Mouse (Mus musculus) ES-E14 (cell line): ENCODE results near the gene Kmt5c. TPM values are rescaled to one million over a fixed set of nuclear protein-coding genes. Genes with fewer than 3 reads are reported as not detected.

ENCODE experiments used
- DNase-seq: peaks from one replicate; pipeline ENCODE4 v3.0.0-alpha.2; 2013; ENCODE audit warnings: low read depth, low spot score
- H3K27ac ChIP-seq: 2 replicates; pipeline ENCODE4 v1.5.1; 2012; ENCODE audit warnings: low read depth, mild to moderate bottlenecking, low read length, moderate library complexity, mixed read lengths; ENCODE audit not compliant: poor library complexity, insufficient read depth, severe bottlenecking
- H3K36me3 ChIP-seq: 2 replicates; pipeline ENCODE4 v1.6.1; 2012; ENCODE audit warnings: mild to moderate bottlenecking, low read length, moderate library complexity, mixed read lengths; ENCODE audit not compliant: control insufficient read depth, poor library complexity, insufficient read depth, severe bottlenecking
- H3K4me1 ChIP-seq, 2 experiments: fragments of 150-350 bp in 1 of 2; sonication (generic) in 1 of 2; 2 replicates each; pipeline ENCODE4 v1.6.1; 2012; ENCODE audit warnings: low read length in 2 of 2, mild to moderate bottlenecking in 1 of 2, mixed read lengths in 1 of 2; ENCODE audit not compliant: control insufficient read depth in 2 of 2, insufficient read depth in 2 of 2, poor library complexity in 1 of 2
- H3K4me3 ChIP-seq, 2 experiments: fragments of 150-350 bp in 1 of 2; sonication (generic) in 1 of 2; 2 replicates each; pipeline ENCODE4 v1.5.1; 2012; ENCODE audit warnings: low read length in 2 of 2, low read depth in 1 of 2, mild to moderate bottlenecking in 1 of 2, mixed read lengths in 1 of 2; ENCODE audit not compliant: insufficient read depth in 1 of 2, poor library complexity in 1 of 2, severe bottlenecking in 1 of 2
- H3K9ac ChIP-seq: 2 replicates; pipeline ENCODE4 v1.6.1; 2012; ENCODE audit warnings: low read depth, mild to moderate bottlenecking, low read length, mixed read lengths; ENCODE audit not compliant: poor library complexity, insufficient read depth, severe bottlenecking
- H3K9me3 ChIP-seq: fragments of 150-350 bp; sonication (generic); 2 replicates; pipeline ENCODE4 v1.6.1; 2012; ENCODE audit warnings: low read depth, mild to moderate bottlenecking, low read length; ENCODE audit not compliant: control insufficient read depth, insufficient read depth
- CHD2 ChIP-seq: IDR thresholded peaks from 2 replicates; pipeline ENCODE4 v1.6.1; 2014; ENCODE audit warnings: mild to moderate bottlenecking, low read depth, low read length, inconsistent platforms
- HCFC1 ChIP-seq: IDR thresholded peaks from 2 replicates; pipeline ENCODE4 v1.6.1; 2012; ENCODE audit warnings: low read length, inconsistent platforms, borderline replicate concordance; ENCODE audit not compliant: insufficient read depth
- MAFK ChIP-seq: IDR thresholded peaks from 2 replicates; pipeline ENCODE4 v1.6.1; 2014; ENCODE audit warnings: mild to moderate bottlenecking, low read depth, low read length, inconsistent platforms; ENCODE audit not compliant: insufficient read depth
- ZC3H11A ChIP-seq: IDR thresholded peaks from 2 replicates; pipeline ENCODE4 v1.6.1; 2012; ENCODE audit warnings: low read depth, mild to moderate bottlenecking, inconsistent platforms, low read length, borderline replicate concordance
- ZNF384 ChIP-seq: IDR thresholded peaks from 2 replicates; pipeline ENCODE4 v1.6.1; 2012; ENCODE audit warnings: low read depth, low read length, inconsistent platforms
- in situ Hi-C, 2 experiments: fragments of 600-800 bp; cut with MboI; formaldehyde crosslinking; loops; one replicate each; pipeline ENCODE4 v1.15.1; 2025; ENCODE audit warnings: low sequenced_read_pairs in 2 of 2, inconsistent platforms in 1 of 2; ENCODE audit not compliant: unreplicated experiment in 2 of 2
- total RNA-seq: library from RNA; depleted of rRNA; stranded (reverse); fragments of 300-350 nt; gene quantifications from 2 replicates; pipeline ENCODE4 v1.2.3, GENCODE M21; 2012

Kmt5c gene
- total RNA-seq, 1 experiment, result 68.4 TPM

DNA sequence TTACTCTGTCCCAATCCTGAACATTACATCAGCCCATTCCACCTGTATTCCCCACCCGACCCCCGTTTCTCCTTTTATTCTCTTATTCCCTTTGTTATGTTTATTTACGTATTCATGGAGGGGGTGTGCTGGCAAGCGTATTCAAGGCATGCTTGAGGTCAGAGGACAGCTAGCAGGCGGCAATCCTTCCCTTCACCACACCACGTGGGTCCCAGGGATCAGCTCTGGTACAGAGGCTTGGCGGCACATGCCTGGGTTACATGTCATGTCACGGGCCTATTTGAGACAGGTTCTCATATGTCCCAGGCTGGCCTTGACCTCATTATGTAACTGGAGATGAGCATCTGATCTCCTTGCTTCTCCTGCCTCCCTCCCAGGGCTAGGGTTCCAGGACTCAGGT, 37.6 kb upstream of the Kmt5c start:
- H3K27ac ChIP-seq, result peak overlapping the region; percentile 90
- no peak for DNase-seq
- H3K9me3 ChIP-seq, result no peaks in the 10 kb centered on the region
- peaks cover 17% of the 10 kb centered on the region in 2 experiments for H3K4me1 ChIP-seq
- in situ Hi-C loops, result no loop called here
- H3K9ac ChIP-seq, result peak overlapping the region; percentile 50; the same call in 1 of the 2 replicates
- 0 out of 4 replicates have a peak overlapping the region, but pooled peaks of 1 of the 2 experiments have one; percentile 0 for H3K4me3 ChIP-seq
- H3K36me3 ChIP-seq, result peaks cover 4% of the 10 kb centered on the region; the same call in 1 of the 2 replicates
- no peak for TF ChIP-seq CHD2
- no peak for TF ChIP-seq MAFK
- TF ChIP-seq HCFC1, result 0 out of 2 replicates have a peak, but pooled peaks have one; percentile 39

DNA sequence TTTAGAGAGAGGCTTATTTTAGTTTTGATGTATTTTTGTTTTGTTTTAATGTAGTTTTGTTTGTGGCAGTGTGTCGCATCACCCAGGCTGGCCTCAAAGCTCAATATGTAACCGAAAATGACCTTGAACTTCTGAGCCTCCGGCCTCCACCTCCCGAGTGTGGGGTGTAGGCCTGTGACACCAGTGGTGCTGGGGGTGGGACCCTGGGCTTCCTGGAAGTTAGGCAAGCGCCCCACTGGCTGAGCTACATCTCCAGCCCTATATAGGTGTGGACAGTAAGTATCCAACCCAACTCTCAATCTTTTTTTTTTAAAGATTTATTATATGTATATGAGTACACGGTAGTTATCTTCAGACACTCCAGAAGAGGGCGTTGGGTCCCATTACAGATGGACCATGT, 36.7 kb upstream of the Kmt5c start:
- peak overlapping the region; percentile 72; the same call in 1 of the 2 replicates for H3K27ac ChIP-seq

DNA sequence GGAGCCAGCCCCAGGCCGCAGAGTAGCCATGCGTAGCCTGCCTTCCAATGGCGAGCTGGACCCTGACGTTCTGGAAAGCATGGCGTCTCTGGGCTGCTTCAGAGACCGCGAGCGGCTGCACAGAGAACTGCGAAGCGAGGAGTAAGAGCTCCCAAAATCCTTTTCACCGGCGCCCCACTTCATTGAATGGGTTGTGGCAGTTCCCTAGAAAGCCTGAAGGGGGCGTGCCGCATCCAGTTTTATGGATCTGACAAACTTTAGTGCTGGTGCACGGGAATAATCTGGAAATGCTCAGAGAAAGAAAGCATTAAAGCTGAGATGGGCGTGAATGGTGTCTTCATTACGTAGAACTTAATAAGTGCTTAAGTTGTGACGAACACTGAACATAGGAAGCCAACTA, 34.8 kb upstream of the Kmt5c start:
- DNase-seq, result peak; percentile 66
- Histone ChIP-seq H3K36me3 (peaks cover 11% of the 10 kb centered on the region), H3K9me3 (no peaks in the 10 kb centered on the region), H3K4me1 (peaks cover 15 to 17% of the 10 kb centered on the region in 2 experiments), H3K4me3 (peak overlapping the region; percentile 53 to 55), H3K9ac (peak overlapping the region; percentile 77; the same call in 1 of the 2 replicates), H3K27ac (peak overlapping the region; percentile 72; the same call in 1 of the 2 replicates)
- TF ChIP-seq CHD2 (no peak), ZC3H11A (no peak), ZNF384 (no peak), HCFC1 (no peak), MAFK (no peak)
- in situ Hi-C loops, result no loop called here

More for the DNA sequence above, 36.7 kb upstream of the Kmt5c start:
- in situ Hi-C loops, result no loop called here
- peaks cover 17% of the 10 kb centered on the region in 2 experiments for H3K4me1 ChIP-seq
- H3K9me3 ChIP-seq, result no peaks in the 10 kb centered on the region
- H3K36me3 ChIP-seq, result peaks cover 8% of the 10 kb centered on the region
- no peak for DNase-seq
- TF ChIP-seq HCFC1, result no peak
- TF ChIP-seq MAFK, result no peak
- H3K9ac ChIP-seq, result peak overlapping the region; percentile 50; the same call in 1 of the 2 replicates
- no peak overlapping the region for H3K4me3 ChIP-seq

DNA sequence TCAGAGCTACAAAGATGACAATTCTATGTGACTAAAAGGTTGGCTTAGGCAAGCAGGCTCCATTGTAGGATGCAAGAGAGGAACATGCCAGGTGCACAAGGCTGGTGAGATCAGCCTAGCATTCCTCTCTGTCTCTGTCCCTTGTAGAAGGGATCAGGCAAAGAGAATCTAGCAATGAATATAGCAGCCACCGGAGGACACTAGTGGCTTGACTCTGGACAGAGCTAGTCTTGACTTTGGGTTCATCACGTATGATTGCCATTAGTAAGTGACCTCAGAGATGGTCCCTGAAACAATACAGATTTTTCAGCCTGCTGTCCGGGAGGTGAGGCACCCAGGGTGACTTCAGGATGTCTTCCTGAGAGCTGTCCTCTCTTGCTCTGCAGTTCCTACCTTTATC, 27.3 kb upstream of the Kmt5c start:
- no peaks in the 10 kb centered on the region for H3K9me3 ChIP-seq
- in situ Hi-C loops, result no loop called here
- H3K36me3 ChIP-seq, result peaks cover 33% of the 10 kb centered on the region
- H3K27ac ChIP-seq, result no peak overlapping the region
- no peak overlapping the region for H3K9ac ChIP-seq
- DNase-seq, result no peak
- no peak overlapping the region for H3K4me3 ChIP-seq
- peaks cover 0 to 7% of the 10 kb centered on the region in 2 experiments; a peak in 2 of 4 replicates for H3K4me1 ChIP-seq
- TF ChIP-seq ZNF384 (no peak), CHD2 (no peak), HCFC1 (no peak), MAFK (no peak), ZC3H11A (no peak)

DNA sequence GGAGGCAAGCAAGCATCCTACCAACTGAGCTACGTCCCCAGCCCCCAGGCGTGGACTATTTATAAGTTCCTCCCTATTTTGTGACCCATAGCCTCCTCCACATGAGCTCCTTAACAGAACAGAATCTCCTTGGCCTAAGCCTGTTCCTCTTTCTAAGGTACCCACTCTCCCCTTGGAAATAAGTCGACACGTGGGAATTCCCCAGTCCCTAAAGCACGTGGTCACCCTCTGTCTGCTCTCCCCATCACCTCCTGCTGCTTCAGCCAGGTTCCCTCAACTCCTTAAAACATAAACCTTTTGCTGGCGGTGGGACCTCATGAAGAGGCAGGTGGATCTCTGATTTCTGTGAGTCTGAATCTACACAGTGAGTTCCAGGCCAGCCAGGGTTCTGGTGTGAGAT, 23.0 kb upstream of the Kmt5c start:
- DNase-seq, result no peak
- Histone ChIP-seq H3K9me3 (no peaks in the 10 kb centered on the region), H3K4me3 (no peak overlapping the region), H3K27ac (no peak overlapping the region), H3K4me1 (peaks cover 0 to 7% of the 10 kb centered on the region in 2 experiments; a peak in 2 of 4 replicates), H3K9ac (no peak overlapping the region), H3K36me3 (peaks cover 15% of the 10 kb centered on the region; the same call in 1 of the 2 replicates)
- in situ Hi-C loops, result no loop called here
- no peak for TF ChIP-seq HCFC1
- no peak for TF ChIP-seq CHD2
- TF ChIP-seq ZNF384, result no peak
- TF ChIP-seq MAFK, result no peak
- TF ChIP-seq ZC3H11A, result no peak
